Mouse (Mus musculus): ENCODE results near the gene Ndufab1. TPM values are rescaled to one million over a fixed set of nuclear protein-coding genes. Genes with fewer than 3 reads are reported as not detected.

Gene Ndufab1
- total RNA-seq, 2 experiments from 2014 or later = 529 to 848 TPM

DNA sequence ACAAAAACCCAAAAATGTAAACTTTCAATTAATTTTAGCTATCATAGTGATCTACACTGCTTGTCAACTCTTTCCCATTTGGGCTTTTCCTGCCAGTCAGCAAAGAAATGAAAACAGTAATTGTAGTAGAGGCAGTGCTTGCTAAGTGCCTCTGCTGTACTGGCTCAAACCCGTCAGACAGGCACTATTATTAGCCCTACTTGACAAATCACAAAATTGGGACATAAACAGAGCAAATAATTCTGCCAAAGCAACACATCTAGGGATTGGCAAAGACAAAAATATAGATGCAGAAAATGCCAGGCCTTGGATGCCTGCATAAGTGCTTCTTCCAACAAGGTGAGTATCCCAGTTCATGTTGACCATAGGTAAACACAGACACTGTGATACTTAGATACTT is 36.0 kb downstream of the Ndufab1 start:
- peak overlapping the region; percentile 93 for H3K4me3 ChIP-seq
- no peak for TF ChIP-seq CTCF (IDR thresholded peaks at IDR 0.05)
- H3K27ac ChIP-seq = peak overlapping the region; percentile 97
- intact Hi-C loops (cut with DNase I) = loop anchor here (5.0 kb wide), 1 partner anchor 48 kb away; no protein-coding TSS in a partner anchor
- no peak for DNase-seq

DNA sequence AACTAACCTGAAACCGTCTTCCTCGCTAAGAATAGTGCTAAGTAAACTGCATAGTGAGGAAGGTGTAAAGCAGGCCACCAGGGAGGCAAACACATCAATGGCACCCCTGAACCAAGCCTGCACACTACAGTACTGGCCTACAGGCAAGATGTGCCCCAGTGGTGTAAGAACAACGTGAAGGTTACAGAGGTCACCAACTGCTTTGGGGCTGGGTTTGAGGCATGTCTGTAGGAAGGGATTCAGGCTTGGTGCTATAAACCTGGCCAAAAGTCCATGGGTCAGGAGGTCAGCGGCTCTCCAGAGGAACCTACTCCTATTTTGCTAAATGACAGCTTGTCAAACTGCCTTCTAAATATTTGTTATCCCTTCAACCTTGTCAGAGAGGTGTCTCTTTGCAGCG is 45.1 kb downstream of the Ndufab1 start:
- no peak overlapping the region for H3K4me3 ChIP-seq
- intact Hi-C loops (cut with DNase I) = no loop called here
- no peak for DNase-seq
- no peak for TF ChIP-seq CTCF (IDR thresholded peaks at IDR 0.05)
- no peak overlapping the region for H3K27ac ChIP-seq

DNA sequence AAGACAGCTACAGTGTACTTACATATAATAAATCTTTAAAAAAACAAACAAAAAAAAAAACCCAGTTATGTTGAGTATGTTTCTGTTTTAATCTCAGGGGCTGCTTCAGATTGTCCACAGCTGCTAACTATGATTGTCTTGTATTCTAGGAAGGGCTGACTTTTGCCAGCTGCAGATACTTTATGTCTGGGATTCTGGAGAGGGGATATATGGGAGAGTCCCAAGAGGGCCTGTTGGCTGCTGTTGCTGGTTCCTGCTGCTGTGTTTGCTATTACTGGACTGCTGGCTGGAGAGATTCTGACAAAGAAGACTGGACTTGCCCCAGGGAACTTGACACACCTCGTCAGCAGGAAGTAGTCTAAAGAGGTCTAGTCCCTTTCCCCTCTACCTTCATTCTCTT is 50.9 kb downstream of the Ndufab1 start:
- no peak for DNase-seq
- no peak for TF ChIP-seq CTCF (IDR thresholded peaks at IDR 0.05)
- intact Hi-C loops (cut with DNase I) = no loop called here
- Histone ChIP-seq H3K27ac (peak overlapping the region; percentile 51), H3K4me3 (no peak overlapping the region)

DNA sequence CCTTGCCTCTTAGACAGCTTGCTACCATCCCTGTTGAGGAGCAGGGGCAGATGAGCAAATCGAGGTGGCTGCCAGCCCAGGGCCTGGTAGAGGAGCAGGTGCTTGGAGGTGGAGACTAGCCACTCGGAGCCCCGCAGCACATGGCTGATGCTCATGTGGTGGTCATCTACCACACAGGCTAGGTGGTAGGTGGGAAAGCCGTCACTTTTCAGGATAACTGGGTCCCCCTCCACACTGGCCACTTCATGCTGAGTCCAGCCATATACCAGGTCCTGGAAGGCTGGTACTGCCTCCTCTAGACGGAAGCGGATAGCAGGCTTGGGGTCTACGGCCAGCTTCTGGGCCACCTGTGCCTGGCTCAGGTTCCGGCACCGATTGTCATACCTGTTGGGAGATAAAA is 53.5 kb downstream of the Ndufab1 start:
- intact Hi-C loops (cut with DNase I) = no loop called here
- Histone ChIP-seq H3K4me3 (no peak overlapping the region), H3K27ac (no peak overlapping the region)
- no peak for TF ChIP-seq CTCF (IDR thresholded peaks at IDR 0.05)
- DNase-seq = no peak

DNA sequence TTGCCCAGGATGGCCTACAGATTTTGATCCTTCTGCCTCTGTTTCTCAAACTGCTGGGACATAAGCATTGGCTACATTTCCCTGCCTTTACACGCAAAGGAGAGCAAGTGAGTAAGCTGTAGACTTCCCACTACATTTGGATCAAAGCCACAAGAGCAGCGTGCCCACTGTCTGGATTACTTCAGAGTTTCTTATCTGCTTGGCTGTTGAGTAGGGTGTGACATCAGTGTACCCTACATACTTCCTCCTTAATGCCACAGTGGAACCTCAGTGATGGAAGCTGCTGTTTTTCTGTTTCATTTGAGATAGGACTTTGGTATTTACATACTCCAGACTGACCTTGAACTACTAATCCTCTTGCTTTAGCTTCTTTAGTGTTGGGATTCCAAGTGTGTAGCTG is 54.9 kb downstream of the Ndufab1 start:
- Histone ChIP-seq H3K4me3 (no peak overlapping the region), H3K27ac (peak overlapping the region; percentile 83; the same call in 1 of the 2 replicates)
- DNase-seq = no peak
- no peak for TF ChIP-seq CTCF (IDR thresholded peaks at IDR 0.05)
- intact Hi-C loops (cut with DNase I) = no loop called here

DNA sequence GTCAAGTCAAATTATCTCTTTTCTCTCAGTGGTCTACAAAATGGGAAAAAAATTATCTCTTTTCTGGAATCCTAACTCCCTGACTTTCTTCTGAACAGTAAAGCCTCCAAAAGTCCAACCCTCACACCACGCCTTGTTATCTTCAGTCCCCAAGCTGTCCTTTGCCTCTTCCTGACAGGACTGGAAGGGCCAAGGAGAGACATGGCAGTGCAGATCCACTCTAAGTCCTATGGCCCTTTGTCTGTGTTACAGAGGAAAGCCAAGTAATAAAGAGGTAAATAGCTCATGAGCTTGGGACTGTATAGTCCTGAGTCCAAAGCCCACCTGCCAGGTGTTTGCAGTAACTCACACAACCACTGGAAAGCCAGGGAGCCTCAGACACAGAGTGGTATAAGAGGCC is 56.0 kb downstream of the Ndufab1 start:
- DNase-seq = no peak
- Histone ChIP-seq H3K27ac (peak overlapping the region; percentile 83), H3K4me3 (no peak overlapping the region; the same call in 1 of the 2 replicates)
- TF ChIP-seq CTCF (IDR thresholded peaks at IDR 0.05) = no peak
- intact Hi-C loops (cut with DNase I) = no loop called here

DNA sequence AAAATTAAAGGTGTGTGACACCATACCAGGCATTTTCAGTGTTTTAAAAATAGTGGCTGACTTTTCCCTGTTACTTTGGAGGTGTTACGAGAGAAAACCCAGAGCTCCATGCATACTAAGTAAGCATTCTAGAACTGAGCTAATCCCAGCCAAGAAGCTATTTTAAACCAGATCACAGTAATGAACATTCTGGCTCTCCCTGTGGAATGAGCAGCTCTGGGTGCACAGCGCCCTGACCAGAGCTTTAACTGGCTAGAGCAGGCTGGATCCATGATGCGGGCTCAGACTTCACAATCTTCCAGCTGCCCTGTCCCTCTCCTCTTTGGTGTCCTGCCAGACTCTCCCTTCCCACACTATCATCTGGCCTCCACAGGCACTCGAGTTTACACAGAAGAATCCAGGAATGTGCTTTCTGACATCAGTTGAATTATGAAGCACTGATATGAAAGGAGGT is 56.5 kb downstream of the Ndufab1 start:
- no peak overlapping the region for H3K4me3 ChIP-seq
- TF ChIP-seq CTCF (IDR thresholded peaks at IDR 0.05) = no peak
- peak overlapping the region; percentile 83 for H3K27ac ChIP-seq
- intact Hi-C loops (cut with DNase I) = no loop called here
- DNase-seq = peak; percentile 55

DNA sequence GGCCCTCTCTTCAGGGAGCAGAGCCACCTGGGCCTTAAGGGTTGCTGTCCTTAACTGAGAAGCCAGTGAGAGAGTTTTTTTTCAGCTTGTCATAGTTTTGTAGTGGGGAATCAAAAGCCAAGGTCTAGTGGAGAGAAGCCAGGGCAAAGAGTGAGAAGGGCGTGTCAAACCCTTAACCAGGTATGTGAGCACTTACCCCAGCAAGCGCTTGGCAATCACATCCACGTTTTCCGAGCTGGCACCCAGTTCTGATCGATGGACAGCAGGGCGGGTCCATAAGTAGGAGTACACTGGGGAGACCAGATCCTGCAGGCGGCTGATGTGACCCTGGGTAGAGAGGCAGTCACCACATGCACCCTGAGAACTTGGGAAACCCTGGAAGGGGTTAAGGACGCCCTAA is 57.6 kb downstream of the Ndufab1 start:
- no peak for TF ChIP-seq CTCF (IDR thresholded peaks at IDR 0.05)
- no peak overlapping the region for H3K4me3 ChIP-seq
- DNase-seq = no peak
- intact Hi-C loops (cut with DNase I) = no loop called here
- H3K27ac ChIP-seq = no peak overlapping the region

Other genes with a start within 250 kb of the Ndufab1 start
- gene Scnn1b, start 236.8 kb downstream of the Ndufab1 start, total RNA-seq (2021) = under 1 TPM in 1 of 2 experiments, not detected in 1; 0.23 TPM
- 10 to 100 TPM; 10.5 to 13.9 TPM for gene Cog7, start 120.2 kb downstream of the Ndufab1 start, total RNA-seq (2021)
- gene Gga2, start 80.7 kb downstream of the Ndufab1 start, total RNA-seq (2021) = 10 to 100 TPM; 12.2 to 13.5 TPM
- gene Ubfd1, start 34.7 kb downstream of the Ndufab1 start, total RNA-seq (2021) = 10 to 100 TPM; 23.2 to 25.5 TPM
- gene Ears2, start 34.6 kb downstream of the Ndufab1 start, total RNA-seq (2021) = 1 to 10 TPM; 6.6 to 8.2 TPM
- gene Palb2, start 31.1 kb upstream of the Ndufab1 start, total RNA-seq (2021) = under 1 TPM; 0.61 to 0.66 TPM
- 10 to 100 TPM; 16.4 to 21.1 TPM for gene Dctn5, start 31.2 kb upstream of the Ndufab1 start, total RNA-seq (2021)
- gene Plk1, start 57.6 kb upstream of the Ndufab1 start, total RNA-seq (2021) = under 1 TPM; 0.18 to 0.28 TPM
- not detected for gene Ern2, start 84.3 kb upstream of the Ndufab1 start, total RNA-seq (2021)
- gene Chp2, start 117.6 kb upstream of the Ndufab1 start, total RNA-seq (2021) = 1 to 10 TPM; 3.1 to 4.2 TPM
- gene Prkcb, start 186.9 kb upstream of the Ndufab1 start, total RNA-seq (2021) = 1 to 10 TPM in 1 of 2 experiments, under 1 TPM in 1; 0.54 to 1.1 TPM

Measured in gastrocnemius, adult 2 months (tissue).